Mouse (Mus musculus): Measurements from ENCODE around the gene 2300002M23Rik. TPM values are rescaled to one million over a fixed set of nuclear protein-coding genes. Genes with fewer than 3 reads are reported as not detected.

Gene 2300002M23Rik
- polyA plus RNA-seq, 1 experiment from 2014 or later, result not detected

DNA sequence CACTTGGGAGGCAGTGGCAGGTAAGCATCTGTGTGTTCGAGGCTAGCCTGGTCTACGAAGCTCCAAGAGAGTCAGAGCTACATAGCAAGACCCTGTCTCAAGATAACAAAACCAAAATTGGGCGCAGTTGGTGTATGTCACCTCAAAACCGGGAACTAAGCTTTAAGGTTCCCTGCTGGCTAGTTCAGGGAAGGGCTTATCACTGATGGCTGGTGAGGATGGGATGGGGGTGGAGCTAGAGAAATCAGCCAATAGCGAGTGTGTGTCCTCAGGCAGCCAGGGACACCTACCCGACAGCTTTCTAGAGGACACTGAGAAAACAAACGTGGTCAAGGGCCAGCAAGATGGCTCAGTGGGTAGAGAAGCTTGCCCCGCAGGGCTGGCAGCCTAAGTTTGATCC, 9.0 kb upstream of the 2300002M23Rik start:
- WGBS, result 64% methylated on average over 8 of the region's 8 CpGs
- no peaks in the 10 kb centered on the region for H3K9me3 ChIP-seq
- no peak overlapping the region for H3K4me3 ChIP-seq
- peaks cover 4% of the 10 kb centered on the region for H3K4me1 ChIP-seq (replicated peaks)
- no peaks in the 10 kb centered on the region for H3K36me3 ChIP-seq
- no peaks in the 10 kb centered on the region for H3K27me3 ChIP-seq (ENCODE audit: insufficient read depth, poor library complexity, severe bottlenecking)
- H3K27ac ChIP-seq, result no peak overlapping the region
- DNase-seq (ENCODE audit: low spot score), result no peak

DNA sequence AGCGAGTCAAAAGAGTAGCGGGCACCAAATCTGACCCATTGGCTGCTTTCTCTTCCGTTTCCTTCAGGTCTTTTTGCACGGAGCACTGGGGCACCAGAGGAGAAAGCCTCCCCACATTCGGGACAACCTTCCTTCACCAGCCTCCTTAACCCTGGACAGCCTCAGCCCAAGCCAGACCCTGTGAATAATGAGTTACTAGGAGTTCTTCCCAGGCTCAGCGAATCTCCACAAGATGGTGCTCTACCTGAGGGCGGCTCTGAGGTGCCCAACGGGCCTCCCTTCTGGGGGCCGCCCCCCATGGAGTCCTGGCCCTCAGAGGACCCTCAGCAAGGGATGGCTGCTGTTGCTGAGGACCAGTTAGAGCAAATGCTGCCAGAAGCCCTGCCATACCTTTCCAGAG, 517 bp downstream of the 2300002M23Rik start:
- DNase-seq (ENCODE audit: low spot score), result no peak
- WGBS, result 17% methylated on average over 9 of the region's 9 CpGs

DNA sequence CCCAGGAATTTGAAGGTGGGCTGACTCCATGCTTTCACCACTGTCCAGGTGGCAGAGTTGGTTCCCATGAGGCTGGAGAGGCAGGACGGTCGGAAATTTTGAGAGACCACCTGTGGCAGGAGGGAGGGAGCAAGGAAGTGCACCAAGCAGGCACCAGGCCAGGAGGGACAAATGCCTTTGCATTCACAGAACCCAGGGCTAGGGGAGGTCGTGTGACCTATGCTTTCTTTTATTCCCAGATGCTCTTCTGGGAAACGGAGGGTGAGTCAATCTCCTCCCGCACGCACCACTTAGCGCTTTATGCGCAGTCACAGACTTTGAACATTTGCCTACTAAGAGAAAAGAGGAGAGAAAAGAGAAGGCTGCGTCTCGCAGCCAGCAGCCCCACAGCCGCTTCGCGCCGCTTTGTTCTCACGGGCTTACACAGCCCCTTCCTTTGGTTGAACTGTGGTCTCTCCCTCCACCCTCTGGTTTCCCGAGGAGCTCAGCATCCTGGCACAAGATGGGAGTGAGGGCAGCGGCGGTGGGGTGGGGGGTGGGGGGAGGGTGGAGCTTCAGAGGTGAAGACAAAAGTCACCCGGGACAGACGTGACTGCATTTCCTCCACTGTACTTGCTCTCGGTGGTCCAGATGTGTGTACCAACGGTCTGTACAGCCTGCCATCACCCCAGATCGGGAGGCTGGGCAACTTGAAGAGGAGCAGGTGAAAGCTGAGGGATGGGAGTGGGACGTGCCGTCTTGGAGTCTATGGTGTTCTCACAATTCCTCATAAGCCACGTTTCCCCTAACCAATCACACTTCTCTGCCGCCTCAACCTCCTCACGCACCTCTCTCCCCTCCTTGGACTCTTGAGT, 2.1 kb downstream of the 2300002M23Rik start:
- Histone ChIP-seq H3K36me3 (no peaks in the 10 kb centered on the region), H3K4me3 (peak overlapping the region; percentile 47), H3K27ac (peak overlapping the region; percentile 81), H3K4me1 (replicated peaks) (peaks cover 22% of the 10 kb centered on the region), H3K9me3 (0 out of 2 replicates have a peak, but pooled peaks cover 3% of the 10 kb centered on the region), H3K27me3 (ENCODE audit: insufficient read depth, poor library complexity, severe bottlenecking) (peaks cover 43% of the 10 kb centered on the region)
- 3% methylated on average over 28 of the region's 28 CpGs for WGBS
- DNase-seq (ENCODE audit: low spot score), result peak; percentile 61

More for the DNA sequence above, 517 bp downstream of the 2300002M23Rik start:
- H3K27ac ChIP-seq, result no peak overlapping the region
- 0 out of 2 replicates have a peak, but pooled peaks cover 3% of the 10 kb centered on the region for H3K9me3 ChIP-seq
- H3K4me3 ChIP-seq, result no peak overlapping the region
- H3K4me1 ChIP-seq (replicated peaks), result peaks cover 22% of the 10 kb centered on the region
- peaks cover 43% of the 10 kb centered on the region for H3K27me3 ChIP-seq (ENCODE audit: insufficient read depth, poor library complexity, severe bottlenecking)
- no peaks in the 10 kb centered on the region for H3K36me3 ChIP-seq

DNA sequence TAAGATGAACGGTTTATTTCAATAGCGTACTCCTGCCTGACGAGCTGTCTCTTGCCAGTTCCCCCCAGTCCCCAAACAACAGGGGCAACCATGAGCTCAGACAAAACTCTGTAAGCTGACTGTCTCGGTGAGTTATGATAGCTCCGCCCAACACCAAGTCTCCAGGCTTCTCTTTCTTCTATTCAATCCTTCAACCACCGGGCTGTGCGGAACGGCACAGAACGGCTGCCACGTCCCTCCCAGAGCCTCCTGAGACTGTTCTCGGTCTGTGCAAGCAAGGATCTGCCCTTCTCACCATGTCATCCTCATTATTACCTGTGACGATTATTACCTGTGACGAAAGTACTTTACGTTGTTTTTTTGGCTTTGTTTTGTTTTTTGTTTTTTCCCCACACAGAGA, 3.6 kb downstream of the 2300002M23Rik start:
- Histone ChIP-seq H3K4me1 (replicated peaks) (peaks cover 22% of the 10 kb centered on the region), H3K36me3 (no peaks in the 10 kb centered on the region), H3K4me3 (no peak overlapping the region), H3K27me3 (ENCODE audit: insufficient read depth, poor library complexity, severe bottlenecking) (peaks cover 51% of the 10 kb centered on the region), H3K9me3 (0 out of 2 replicates have a peak, but pooled peaks cover 3% of the 10 kb centered on the region), H3K27ac (no peak overlapping the region)
- no peak for DNase-seq (ENCODE audit: low spot score)
- 80% methylated on average over 14 of the region's 14 CpGs for WGBS

DNA sequence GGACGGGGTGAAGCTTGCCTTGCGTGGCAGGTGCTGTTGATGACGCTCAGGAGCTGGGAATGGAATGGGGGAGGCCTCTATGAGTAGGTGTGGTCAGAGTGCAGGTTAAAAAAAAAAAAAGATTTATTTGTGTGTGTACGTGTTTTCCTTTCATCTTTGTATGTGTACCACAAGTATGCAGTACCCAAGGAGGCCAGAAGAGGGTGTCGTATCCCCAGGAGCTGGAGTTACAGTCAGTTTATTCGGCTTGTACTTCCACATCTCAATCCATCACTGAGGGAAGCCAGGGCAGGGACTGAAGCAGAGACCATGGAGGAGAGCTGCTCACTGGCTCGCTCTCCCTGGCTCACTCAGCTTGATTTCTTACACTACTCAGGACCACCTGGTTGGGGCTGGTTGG, 4.2 kb downstream of the 2300002M23Rik start:
- no peaks in the 10 kb centered on the region for H3K36me3 ChIP-seq
- H3K4me3 ChIP-seq, result no peak overlapping the region
- 0 out of 2 replicates have a peak, but pooled peaks cover 3% of the 10 kb centered on the region for H3K9me3 ChIP-seq
- no peak overlapping the region for H3K27ac ChIP-seq
- WGBS, result 96% methylated on average over 7 of the region's 7 CpGs
- no peak for DNase-seq (ENCODE audit: low spot score)
- peaks cover 56% of the 10 kb centered on the region for H3K27me3 ChIP-seq (ENCODE audit: insufficient read depth, poor library complexity, severe bottlenecking)
- H3K4me1 ChIP-seq (replicated peaks), result peaks cover 22% of the 10 kb centered on the region

DNA sequence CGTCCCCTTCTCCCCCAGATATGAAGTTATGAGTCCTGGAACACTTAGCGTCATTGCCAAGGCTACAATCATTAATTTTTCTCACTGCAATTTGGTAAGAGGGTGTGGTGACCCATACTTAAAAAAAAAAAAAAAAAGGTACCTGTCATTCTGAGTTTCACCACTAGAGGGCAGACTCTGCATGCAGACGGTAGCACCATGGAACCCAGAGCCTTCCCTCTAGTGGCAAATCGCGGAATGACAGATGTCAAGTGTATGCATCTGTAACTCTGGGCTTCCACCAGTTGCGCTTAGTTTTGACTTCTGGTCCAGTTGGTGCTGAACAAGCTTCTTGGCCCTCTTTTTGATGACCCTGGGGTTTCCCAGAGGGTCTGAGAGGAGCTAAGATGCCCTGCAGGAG, 11.0 kb downstream of the 2300002M23Rik start:
- peaks cover 13% of the 10 kb centered on the region; the same call in 1 of the 2 replicates for H3K27me3 ChIP-seq (ENCODE audit: insufficient read depth, poor library complexity, severe bottlenecking)
- no peaks in the 10 kb centered on the region for H3K36me3 ChIP-seq
- H3K27ac ChIP-seq, result no peak overlapping the region
- H3K4me1 ChIP-seq (replicated peaks), result no peaks in the 10 kb centered on the region
- H3K4me3 ChIP-seq, result no peak overlapping the region
- H3K9me3 ChIP-seq, result no peaks in the 10 kb centered on the region
- WGBS, result 15% methylated on average over 6 of the region's 6 CpGs
- peak; percentile 78 for DNase-seq (ENCODE audit: low spot score)

DNA sequence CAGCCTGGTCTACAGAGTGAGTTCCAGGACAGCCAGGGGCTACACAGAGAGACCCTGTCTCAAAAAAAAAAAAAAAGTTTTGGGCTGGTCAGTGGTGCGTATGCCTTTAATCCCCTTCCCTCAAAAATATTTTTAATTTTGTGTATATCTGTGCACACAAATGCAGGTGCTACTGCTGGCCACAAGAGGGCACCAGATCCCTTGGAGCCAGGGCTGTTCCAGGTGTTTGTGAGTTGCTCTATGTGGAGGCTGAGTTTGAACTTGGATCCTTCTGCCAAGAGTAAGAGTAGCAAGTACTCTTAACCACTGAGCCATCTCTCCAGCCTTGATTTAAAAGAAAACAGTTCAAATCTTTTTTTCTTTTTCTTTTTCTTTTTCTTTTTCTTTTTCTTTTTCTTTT, 15.7 kb downstream of the 2300002M23Rik start:
- H3K27ac ChIP-seq, result no peak overlapping the region
- no peak for DNase-seq (ENCODE audit: low spot score)
- WGBS, result 96% methylated on average over 1 of the region's 1 CpGs
- no peaks in the 10 kb centered on the region for H3K27me3 ChIP-seq (ENCODE audit: insufficient read depth, poor library complexity, severe bottlenecking)
- no peak overlapping the region for H3K4me3 ChIP-seq
- H3K4me1 ChIP-seq (replicated peaks), result peaks cover 4% of the 10 kb centered on the region
- no peaks in the 10 kb centered on the region for H3K36me3 ChIP-seq
- H3K9me3 ChIP-seq, result peaks cover 3% of the 10 kb centered on the region; the same call in 1 of the 2 replicates

DNA sequence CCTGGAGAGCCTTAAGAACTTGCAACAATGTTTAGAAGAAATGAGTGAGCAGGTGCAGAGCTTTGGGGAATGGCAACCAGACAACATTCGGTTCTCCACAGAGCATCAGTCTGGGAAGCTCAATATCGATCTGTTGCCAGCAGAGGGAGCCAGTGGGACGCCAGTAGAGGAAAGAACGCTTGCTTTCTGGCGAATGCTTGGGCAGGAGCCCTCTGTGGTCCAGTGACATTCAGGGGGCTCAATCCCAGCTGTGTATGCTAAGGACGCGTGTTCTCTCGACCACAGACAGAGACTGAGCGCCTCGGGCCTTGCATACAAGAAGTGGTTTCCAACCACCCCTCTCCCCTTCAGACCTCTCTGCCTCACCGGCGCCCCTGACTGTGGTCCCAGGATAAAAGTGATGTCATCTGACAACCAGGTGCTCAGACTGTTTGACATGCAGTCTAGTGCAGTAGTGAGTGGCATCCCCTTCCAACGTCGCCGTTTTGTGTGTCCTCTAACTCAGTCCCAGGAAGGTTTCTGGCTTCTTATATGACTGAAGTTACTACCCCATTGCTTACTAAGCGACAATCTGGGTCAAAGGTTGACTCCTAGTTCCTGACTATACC, 17.2 kb downstream of the 2300002M23Rik start:
- Histone ChIP-seq H3K36me3 (no peaks in the 10 kb centered on the region), H3K9me3 (peaks cover 3% of the 10 kb centered on the region; the same call in 1 of the 2 replicates), H3K4me3 (0 out of 2 replicates have a peak overlapping the region, but pooled peaks have one; percentile 11), H3K27me3 (ENCODE audit: insufficient read depth, poor library complexity, severe bottlenecking) (no peaks in the 10 kb centered on the region), H3K27ac (no peak overlapping the region), H3K4me1 (replicated peaks) (peaks cover 7% of the 10 kb centered on the region)
- WGBS, result 17% methylated on average over 16 of the region's 16 CpGs
- peak; percentile 81 for DNase-seq (ENCODE audit: low spot score)

DNA sequence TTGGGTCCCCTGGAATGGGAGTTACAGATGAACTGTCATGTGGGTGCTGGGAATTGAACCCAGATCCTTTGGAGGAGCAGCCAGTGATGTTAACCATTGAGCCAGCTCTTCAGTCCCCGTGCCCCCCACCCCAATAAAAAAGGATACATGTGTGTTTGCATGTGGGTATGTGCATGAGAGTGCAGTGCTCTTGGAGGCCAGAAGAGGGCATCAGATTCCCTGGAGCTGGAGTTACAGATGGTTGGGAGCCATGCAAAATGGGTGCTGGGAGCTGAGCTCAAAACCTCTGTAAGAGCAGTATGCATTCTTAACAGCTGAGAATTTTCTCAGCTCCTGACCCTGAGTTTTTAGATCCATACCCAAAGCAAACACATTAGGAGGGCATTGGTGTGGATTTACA, 20.0 kb downstream of the 2300002M23Rik start:
- Histone ChIP-seq H3K4me1 (replicated peaks) (peaks cover 7% of the 10 kb centered on the region), H3K9me3 (peaks cover 3% of the 10 kb centered on the region; the same call in 1 of the 2 replicates), H3K27ac (no peak overlapping the region), H3K27me3 (ENCODE audit: insufficient read depth, poor library complexity, severe bottlenecking) (no peaks in the 10 kb centered on the region), H3K4me3 (no peak overlapping the region), H3K36me3 (no peaks in the 10 kb centered on the region)
- WGBS, result 89% methylated on average over 1 of the region's 1 CpGs
- DNase-seq (ENCODE audit: low spot score), result no peak

DNA sequence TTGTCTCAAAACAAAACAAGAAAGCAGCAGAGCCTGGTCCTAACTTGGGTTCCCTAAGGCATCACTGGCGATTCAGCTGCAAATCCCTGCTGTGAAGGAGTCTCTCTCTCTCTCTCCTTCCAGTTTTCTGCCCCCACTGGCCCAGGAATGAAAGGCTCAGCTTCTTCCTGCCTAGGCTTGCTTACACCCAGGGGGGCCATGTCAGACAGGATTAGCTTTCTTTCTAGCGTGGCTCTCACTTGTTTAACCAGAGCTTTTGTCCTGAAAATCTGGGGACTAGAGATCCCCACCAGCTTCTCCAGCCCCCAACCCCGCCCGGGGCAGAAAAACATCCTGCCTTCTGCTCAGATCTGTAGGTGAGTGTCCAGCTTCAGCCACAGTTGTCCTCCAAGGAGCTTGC, 21.1 kb downstream of the 2300002M23Rik start:
- no peaks in the 10 kb centered on the region for H3K36me3 ChIP-seq
- peaks cover 7% of the 10 kb centered on the region for H3K4me1 ChIP-seq (replicated peaks)
- H3K9me3 ChIP-seq, result peaks cover 3% of the 10 kb centered on the region; the same call in 1 of the 2 replicates
- H3K4me3 ChIP-seq, result no peak overlapping the region
- H3K27ac ChIP-seq, result no peak overlapping the region
- 13% methylated on average over 4 of the region's 4 CpGs for WGBS
- DNase-seq (ENCODE audit: low spot score), result no peak
- no peaks in the 10 kb centered on the region for H3K27me3 ChIP-seq (ENCODE audit: insufficient read depth, poor library complexity, severe bottlenecking)

DNA sequence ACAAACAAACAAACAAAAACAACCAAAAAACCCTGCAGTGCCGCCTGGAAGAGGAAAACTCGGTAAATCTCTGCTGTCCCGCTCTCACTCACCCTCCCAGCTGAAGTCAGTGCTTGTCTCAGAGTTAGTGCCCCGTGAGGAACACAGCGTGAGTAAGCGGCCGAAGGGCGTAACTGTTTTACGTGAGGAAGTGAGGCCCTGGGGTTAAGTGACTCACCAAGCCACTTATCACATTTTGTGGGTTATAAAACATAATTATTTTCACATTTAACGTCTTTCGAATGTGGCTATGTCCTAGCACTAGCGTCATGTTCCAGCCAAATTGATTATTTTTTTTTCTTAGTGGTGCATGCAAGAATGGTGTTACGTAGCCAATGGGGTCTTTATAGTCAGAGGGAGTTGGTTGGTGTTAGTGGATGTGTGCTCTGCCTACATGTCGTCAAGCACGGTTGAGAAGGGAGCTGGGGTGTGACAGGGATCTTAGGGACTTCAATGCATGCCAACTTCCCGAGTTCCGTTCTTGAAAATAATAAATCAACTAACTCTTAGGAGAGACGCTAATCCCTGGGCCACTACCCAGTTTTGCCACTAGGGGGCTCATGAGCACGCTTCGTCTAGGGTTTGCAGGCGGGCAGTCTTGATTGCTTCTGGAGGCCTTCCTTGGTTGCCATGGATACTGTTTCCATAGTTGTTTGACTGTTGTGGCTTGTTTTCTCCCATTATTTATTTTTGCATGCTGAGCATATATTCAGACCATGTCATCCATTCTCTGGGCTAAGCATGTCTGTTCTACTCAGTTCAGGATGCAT, 23.4 kb downstream of the 2300002M23Rik start:
- Histone ChIP-seq H3K36me3 (no peaks in the 10 kb centered on the region), H3K27me3 (ENCODE audit: insufficient read depth, poor library complexity, severe bottlenecking) (no peaks in the 10 kb centered on the region), H3K4me1 (replicated peaks) (0 out of 2 replicates have a peak, but pooled peaks cover 3% of the 10 kb centered on the region), H3K9me3 (peaks cover 3% of the 10 kb centered on the region; the same call in 1 of the 2 replicates), H3K27ac (no peak overlapping the region), H3K4me3 (no peak overlapping the region)
- DNase-seq (ENCODE audit: low spot score), result peak; percentile 85
- WGBS, result 61% methylated on average over 21 of the region's 21 CpGs

DNA sequence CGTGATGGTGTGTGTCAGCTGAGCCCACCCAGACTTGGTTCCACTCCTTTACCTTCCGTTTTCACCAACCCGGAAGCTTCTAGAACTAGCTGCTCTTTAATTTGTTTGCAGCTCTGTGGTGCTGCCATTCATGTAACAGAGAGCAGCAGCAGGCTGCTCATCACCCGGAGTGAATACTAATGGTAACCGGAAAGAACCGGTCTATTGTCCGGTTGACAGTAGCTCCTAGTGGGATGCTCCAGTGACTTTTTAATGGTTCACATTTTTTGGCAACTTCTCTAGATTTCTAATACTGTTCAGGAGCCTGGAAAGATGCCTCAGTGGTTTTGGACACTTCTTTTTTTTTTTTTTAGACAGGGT, 23.9 kb downstream of the 2300002M23Rik start:
- WGBS, result 89% methylated on average over 7 of the region's 7 CpGs
- Histone ChIP-seq H3K27me3 (ENCODE audit: insufficient read depth, poor library complexity, severe bottlenecking) (no peaks in the 10 kb centered on the region), H3K4me3 (no peak overlapping the region), H3K36me3 (no peaks in the 10 kb centered on the region), H3K27ac (no peak overlapping the region), H3K4me1 (replicated peaks) (0 out of 2 replicates have a peak, but pooled peaks cover 3% of the 10 kb centered on the region), H3K9me3 (peaks cover 3% of the 10 kb centered on the region; the same call in 1 of the 2 replicates)
- DNase-seq (ENCODE audit: low spot score), result no peak

Data from hindbrain, embryonic 10.5 days (tissue).